Mouse (Mus musculus) embryonic facial prominence, embryonic 13.5 days (tissue): Measurements from ENCODE around the gene Hapln2. TPM values are rescaled to one million over a fixed set of nuclear protein-coding genes. Genes with fewer than 3 reads are reported as not detected.

Experiments
- ATAC-seq: fragments of 200-750 bp; cut with Nextera tagmentation; 2 replicates; pipeline ENCODE4 v1.8.0; 2017; ENCODE audit warnings: low read depth; ENCODE audit not compliant: insufficient number of reproducible peaks, insufficient read depth, low FRiP score, low TSS enrichment
- H3K27ac ChIP-seq: fragments of 300-500 bp; sonication (generic); 2 replicates; pipeline ENCODE4 v1.5.1; 2015; ENCODE audit warnings: moderate library complexity, mild to moderate bottlenecking, inconsistent platforms
- H3K27me3 ChIP-seq: fragments of 300-500 bp; sonication (generic); 2 replicates; pipeline ENCODE4 v1.6.1; 2015; ENCODE audit warnings: mild to moderate bottlenecking, inconsistent platforms
- H3K36me3 ChIP-seq: fragments of 300-500 bp; sonication (generic); 2 replicates; pipeline ENCODE4 v1.6.1; 2015; ENCODE audit warnings: mild to moderate bottlenecking, inconsistent platforms
- H3K4me1 ChIP-seq: fragments of 300-500 bp; sonication (generic); 2 replicates; pipeline ENCODE4 v1.6.1; 2015; ENCODE audit warnings: inconsistent platforms
- H3K4me2 ChIP-seq: fragments of 300-500 bp; sonication (generic); 2 replicates; pipeline ENCODE4 v1.6.1; 2015; ENCODE audit warnings: moderate library complexity, mild to moderate bottlenecking, inconsistent platforms
- H3K4me3 ChIP-seq: fragments of 300-500 bp; sonication (generic); 2 replicates; pipeline ENCODE4 v1.5.1; 2015; ENCODE audit warnings: mild to moderate bottlenecking, inconsistent platforms
- H3K9ac ChIP-seq: fragments of 300-500 bp; sonication (generic); 2 replicates; pipeline ENCODE4 v1.6.1; 2015; ENCODE audit warnings: mild to moderate bottlenecking, inconsistent platforms
- H3K9me3 ChIP-seq: fragments of 300-500 bp; sonication (generic); 2 replicates; pipeline ENCODE4 v1.6.1; 2016; ENCODE audit warnings: inconsistent platforms
- WGBS: fragments of 180-500 bp; shearing (Covaris S2); methylation state at CpG from one replicate; pipeline ENCODE4 v1.1.7; 2015; ENCODE audit warnings: mixed read lengths; 5-methylcytosine and 5-hydroxymethylcytosine counted together
- polyA plus RNA-seq: library from polyadenylated mRNA; unstranded; fragments of >200 nt; fragmentation: Nextera tagmentation; extraction: Ambion mirVana; gene quantifications from 2 replicates; pipeline ENCODE4 v1.2.1, GENCODE M21; 2015

The Hapln2 gene
- polyA plus RNA-seq, 1 experiment from 2014 or later = 0.15 TPM

DNA sequence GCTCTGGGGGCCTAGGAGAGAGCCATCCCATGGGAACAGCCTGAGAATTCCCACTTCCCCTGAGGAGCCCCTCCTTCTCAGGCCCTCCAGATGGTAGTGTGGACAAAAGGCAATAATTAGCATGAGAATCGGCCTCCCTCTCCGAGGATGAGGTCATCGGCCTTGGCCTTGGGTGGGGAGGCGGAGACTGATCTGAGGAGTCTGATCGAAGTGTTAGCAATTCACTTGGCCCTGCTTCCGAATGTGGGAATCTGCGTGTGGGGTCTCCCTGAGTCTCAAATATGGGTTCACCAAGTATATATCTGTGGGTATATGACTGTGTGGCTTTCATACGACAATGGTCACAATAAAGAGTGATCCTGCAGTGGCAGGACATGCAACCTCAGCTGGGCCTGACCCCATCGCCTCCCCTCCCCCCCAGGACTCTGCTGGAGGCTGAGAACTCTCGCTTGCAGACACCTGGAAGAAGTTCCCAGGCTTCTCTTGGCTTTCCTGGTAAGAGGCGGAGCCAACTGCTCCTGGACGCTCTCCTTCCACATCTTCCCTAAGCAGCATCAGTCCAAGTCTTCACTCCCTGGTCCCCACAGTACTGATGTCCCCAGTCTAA is 52.9 kb downstream of the Hapln2 start:
- H3K4me1 ChIP-seq = peaks cover 46% of the 10 kb centered on the region
- peak overlapping the region; percentile 45; the same call in 1 of the 2 replicates for H3K9ac ChIP-seq
- peak overlapping the region; percentile 96; the same call in 1 of the 2 replicates for H3K4me2 ChIP-seq
- no peak overlapping the region for H3K27ac ChIP-seq
- H3K36me3 ChIP-seq = no peaks in the 10 kb centered on the region
- no peak overlapping the region for H3K4me3 ChIP-seq
- ATAC-seq = no peak
- peaks cover 36% of the 10 kb centered on the region for H3K27me3 ChIP-seq
- H3K9me3 ChIP-seq = no peaks in the 10 kb centered on the region
- 26% methylated on average over 12 of the region's 12 CpGs for WGBS

DNA sequence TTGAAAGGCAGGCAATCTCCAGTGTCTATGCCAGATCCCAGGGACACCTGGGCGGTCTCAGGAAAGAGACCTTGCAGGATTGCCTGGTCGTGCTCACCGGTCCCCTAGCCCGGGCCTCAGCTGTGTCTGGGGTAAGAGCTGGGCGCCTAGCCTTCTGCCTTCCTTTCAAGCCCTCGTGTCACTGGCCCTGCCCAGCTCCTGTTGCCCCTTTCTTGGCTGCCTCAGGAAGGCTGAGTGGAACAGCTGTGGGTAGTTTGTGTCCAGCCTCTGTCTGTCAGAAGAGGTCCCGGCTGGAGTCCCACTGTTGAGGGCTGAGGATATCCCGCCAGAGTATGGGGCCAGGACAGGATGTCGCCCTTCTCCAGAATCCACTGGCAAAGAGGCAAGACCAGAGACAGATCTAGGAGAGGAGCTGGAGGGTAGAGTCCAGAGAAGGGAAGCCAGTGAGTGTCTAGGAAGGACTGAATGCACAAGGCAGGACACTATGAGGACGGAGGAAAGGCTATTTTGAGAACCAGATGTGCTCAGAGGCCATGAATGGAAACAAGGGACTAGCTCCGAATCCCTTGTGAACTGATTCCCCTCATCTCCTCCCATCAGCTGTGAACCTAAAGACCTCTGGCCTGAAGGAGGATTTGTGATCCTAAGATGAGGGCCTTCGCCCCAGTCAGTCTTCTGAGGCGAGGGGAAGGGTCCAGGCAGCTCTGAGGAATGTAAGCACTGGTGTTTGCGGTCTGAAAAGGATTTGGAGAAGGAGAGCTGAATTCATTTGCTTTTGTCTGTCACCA is 53.6 kb downstream of the Hapln2 start:
- no peak for ATAC-seq
- WGBS = 33% methylated on average over 14 of the region's 14 CpGs
- 0 out of 2 replicates have a peak overlapping the region, but pooled peaks have one; percentile 18 for H3K27ac ChIP-seq

DNA sequence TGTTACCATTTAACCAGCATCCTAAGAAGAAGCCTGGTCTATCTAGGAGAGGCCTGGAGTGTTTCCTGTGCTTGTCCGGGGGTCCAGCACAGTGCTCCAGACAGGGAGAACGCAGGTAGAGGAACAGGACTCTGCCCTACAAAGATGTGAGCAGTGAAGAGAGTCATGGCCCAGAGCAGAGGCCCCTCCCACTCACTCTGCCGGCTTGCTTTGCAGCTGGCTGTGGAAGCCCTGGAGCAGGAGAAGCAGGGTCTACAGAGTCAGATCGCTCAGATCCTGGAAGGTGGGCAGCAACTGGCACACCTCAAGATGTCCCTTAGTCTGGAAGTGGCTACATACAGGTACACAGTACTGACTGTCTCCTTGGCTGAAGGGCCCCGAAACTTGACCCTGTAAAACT is 54.6 kb downstream of the Hapln2 start:
- ATAC-seq = no peak
- Histone ChIP-seq H3K9me3 (no peaks in the 10 kb centered on the region), H3K4me2 (peak overlapping the region; percentile 96), H3K4me3 (peak overlapping the region; percentile 51), H3K27me3 (peaks cover 36% of the 10 kb centered on the region), H3K36me3 (no peaks in the 10 kb centered on the region), H3K9ac (peak overlapping the region; percentile 73), H3K27ac (no peak overlapping the region), H3K4me1 (peaks cover 46% of the 10 kb centered on the region)
- 20% methylated on average over 5 of the region's 5 CpGs for WGBS

More for the DNA sequence above, 53.6 kb downstream of the Hapln2 start:
- Histone ChIP-seq H3K4me1 (peaks cover 46% of the 10 kb centered on the region), H3K4me3 (peak overlapping the region; percentile 51; the same call in 1 of the 2 replicates), H3K9me3 (no peaks in the 10 kb centered on the region), H3K9ac (peak overlapping the region; percentile 45; the same call in 1 of the 2 replicates), H3K27me3 (peaks cover 36% of the 10 kb centered on the region), H3K4me2 (peak overlapping the region; percentile 96), H3K36me3 (no peaks in the 10 kb centered on the region)

DNA sequence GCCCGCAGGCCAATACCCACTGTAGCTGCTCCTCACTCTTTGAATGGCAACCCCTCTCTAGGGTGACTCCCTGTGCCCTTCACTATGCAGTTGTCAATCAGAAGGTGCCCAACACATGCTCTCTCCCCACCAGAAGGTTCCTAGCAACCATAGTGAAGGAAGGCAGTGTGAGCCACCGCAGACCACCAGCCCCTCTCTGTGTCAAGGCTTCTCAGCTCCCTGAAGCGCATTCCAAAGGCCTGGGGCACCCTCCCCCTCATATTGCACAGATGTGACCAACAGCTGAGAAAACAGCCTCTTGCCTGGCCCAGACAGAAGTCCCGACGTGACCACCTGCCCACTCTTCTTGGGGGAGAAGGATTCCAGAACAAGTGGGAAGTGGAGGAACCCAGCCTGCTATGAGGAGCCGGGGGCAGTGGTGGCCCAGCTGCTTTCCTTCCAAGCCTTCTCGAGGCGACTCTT is 55.1 kb downstream of the Hapln2 start:
- WGBS = 10% methylated on average over 8 of the region's 8 CpGs
- no peak overlapping the region for H3K27ac ChIP-seq
- H3K4me2 ChIP-seq = peak overlapping the region; percentile 96
- no peak for ATAC-seq
- no peaks in the 10 kb centered on the region for H3K9me3 ChIP-seq
- H3K27me3 ChIP-seq = peaks cover 36% of the 10 kb centered on the region
- no peaks in the 10 kb centered on the region for H3K36me3 ChIP-seq
- peaks cover 46% of the 10 kb centered on the region for H3K4me1 ChIP-seq
- H3K9ac ChIP-seq = peak overlapping the region; percentile 73
- H3K4me3 ChIP-seq = peak overlapping the region; percentile 51

Other genes starting within 250 kb of the Hapln2 start
- 1.8 TPM in 2 replicates for gene Ntrk1, start 232.4 kb downstream of the Hapln2 start, polyA plus RNA-seq
- gene Insrr, start 230.6 kb downstream of the Hapln2 start, polyA plus RNA-seq = 0.78 and 0.80 TPM in 2 replicates
- 12.5 and 15.6 TPM in 2 replicates for gene Pear1, start 203.3 kb downstream of the Hapln2 start, polyA plus RNA-seq
- not detected in 2 replicates for gene Sh2d2a, start 180.8 kb downstream of the Hapln2 start, polyA plus RNA-seq
- 14.4 and 17.7 TPM in 2 replicates for gene Prcc, start 142.0 kb downstream of the Hapln2 start, polyA plus RNA-seq
- 180 and 260 TPM in 2 replicates for gene Hdgf, start 121.3 kb downstream of the Hapln2 start, polyA plus RNA-seq
- gene Mrpl24, start 108.1 kb downstream of the Hapln2 start, polyA plus RNA-seq = 80.1 and 84.0 TPM in 2 replicates
- gene Isg20l2, start 97.3 kb downstream of the Hapln2 start, polyA plus RNA-seq = 69.0 and 74.3 TPM in 2 replicates
- gene Rrnad1, start 96.9 kb downstream of the Hapln2 start, polyA plus RNA-seq = 21.1 and 25.2 TPM in 2 replicates
- 345 and 370 TPM in 2 replicates for gene Crabp2, start 78.9 kb downstream of the Hapln2 start, polyA plus RNA-seq
- gene Nes, start 56.5 kb downstream of the Hapln2 start, polyA plus RNA-seq = 13.8 and 17.7 TPM in 2 replicates
- gene Bcan, start 27.4 kb downstream of the Hapln2 start, polyA plus RNA-seq = 0.39 and 0.53 TPM in 2 replicates
- gene Gpatch4, start 15.5 kb upstream of the Hapln2 start, polyA plus RNA-seq = 34.0 and 38.5 TPM in 2 replicates
- 208 and 210 TPM in 2 replicates for gene Naxe, start 30.9 kb upstream of the Hapln2 start, polyA plus RNA-seq
- 0.11 and 0.19 TPM in 2 replicates for gene Ttc24, start 50.7 kb upstream of the Hapln2 start, polyA plus RNA-seq
- gene Iqgap3, start 54.4 kb upstream of the Hapln2 start, polyA plus RNA-seq = 20.1 and 22.8 TPM in 2 replicates
- 18.1 and 18.2 TPM in 2 replicates for gene Mef2d, start 114.8 kb upstream of the Hapln2 start, polyA plus RNA-seq
- gene Rhbg, start 227.1 kb upstream of the Hapln2 start, polyA plus RNA-seq = 3.3 and 6.7 TPM in 2 replicates